Mouse (Mus musculus): ENCODE results near the gene Med1.
"Not testable (repeated sequence)": the region's sequence is repeated elsewhere in the genome, so short reads cannot be mapped to it uniquely, and the experiment has no call there.

Gene Med1

GRCm38 (mm10) chr11:98192901-98193805 lies at the start of gene Med1:
Med1 (minus strand) TSS chr11:98193293.
- peak; percentile 89 for DNase-seq

GRCm38 (mm10) chr11:98238995-98239394 lies 45.9 kb upstream of the Med1 start:
- DNase-seq: no peak

GRCm38 (mm10) chr11:98238416-98238815 lies 45.3 kb upstream of the Med1 start:
- DNase-seq: no peak

DNA sequence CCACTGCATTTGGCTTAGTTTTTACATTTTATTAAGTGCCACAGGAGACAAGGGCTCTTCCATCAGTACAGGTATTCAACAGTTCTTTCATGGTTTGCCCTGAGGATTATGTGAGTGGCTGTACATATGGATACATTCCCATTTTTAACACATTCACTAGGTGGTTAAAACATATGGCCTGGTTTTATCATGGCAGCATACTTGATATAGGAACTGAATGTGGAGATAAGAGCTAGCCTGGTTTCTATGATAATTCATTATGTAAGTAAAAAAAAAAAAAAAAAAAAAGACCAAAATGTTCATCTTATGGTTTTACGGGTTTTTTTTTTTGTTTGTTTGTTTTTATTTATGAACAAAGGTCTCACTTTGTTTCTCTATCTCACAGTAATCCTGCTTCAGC lies 33.3 kb upstream of the Med1 start:
- no peak for DNase-seq

- no peak for DNase-seq
Observed at GRCm38 (mm10) chr11:98213311-98213710, 20.2 kb upstream of the Med1 start.

GRCm38 (mm10) chr11:98209661-98210060 lies 16.6 kb upstream of the Med1 start:
- not testable (repeated sequence) for DNase-seq

- not testable (repeated sequence) for DNase-seq
Observed at GRCm38 (mm10) chr11:98206281-98206680, 13.2 kb upstream of the Med1 start.

DNA sequence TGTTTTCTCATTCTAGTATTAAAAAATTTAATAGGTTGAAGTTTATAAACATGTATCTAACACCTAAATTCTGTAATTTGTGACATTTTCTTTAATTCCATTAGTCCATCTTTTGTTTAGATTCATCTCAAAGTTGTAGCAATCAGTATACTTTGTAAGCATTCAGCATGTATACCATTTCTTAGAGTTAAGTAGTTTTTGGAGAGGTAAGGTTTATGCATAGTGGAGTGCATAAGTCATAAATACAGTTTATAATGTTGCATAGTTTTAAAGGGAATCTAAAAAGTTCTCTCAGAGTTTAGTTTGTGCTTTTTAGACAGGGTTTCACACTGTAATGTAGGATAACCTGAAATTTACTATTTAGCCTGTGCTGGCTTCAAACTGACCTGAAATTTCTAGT lies 12.4 kb upstream of the Med1 start:
- DNase-seq: no peak

DNA sequence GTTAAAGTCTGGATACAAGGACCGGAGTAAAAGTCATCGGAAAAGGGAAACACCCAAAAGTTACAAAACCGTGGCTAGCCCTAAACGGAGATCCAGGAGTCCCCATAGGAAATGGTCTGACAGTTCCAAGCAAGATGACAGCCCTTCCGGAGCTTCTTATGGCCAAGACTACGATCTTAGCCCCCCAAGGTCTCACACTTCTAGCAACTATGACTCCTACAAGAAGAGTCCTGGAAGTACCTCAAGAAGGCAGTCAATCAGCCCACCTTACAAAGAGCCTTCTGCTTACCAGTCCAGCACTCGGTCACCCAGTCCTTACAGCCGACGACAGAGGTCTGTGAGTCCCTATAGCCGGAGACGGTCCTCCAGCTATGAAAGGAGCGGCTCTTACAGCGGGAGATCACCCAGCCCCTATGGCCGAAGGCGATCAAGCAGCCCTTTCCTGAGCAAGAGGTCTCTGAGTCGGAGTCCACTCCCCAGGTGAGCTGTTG lies 10.9 kb upstream of the Med1 start:
- no peak for DNase-seq

DNA sequence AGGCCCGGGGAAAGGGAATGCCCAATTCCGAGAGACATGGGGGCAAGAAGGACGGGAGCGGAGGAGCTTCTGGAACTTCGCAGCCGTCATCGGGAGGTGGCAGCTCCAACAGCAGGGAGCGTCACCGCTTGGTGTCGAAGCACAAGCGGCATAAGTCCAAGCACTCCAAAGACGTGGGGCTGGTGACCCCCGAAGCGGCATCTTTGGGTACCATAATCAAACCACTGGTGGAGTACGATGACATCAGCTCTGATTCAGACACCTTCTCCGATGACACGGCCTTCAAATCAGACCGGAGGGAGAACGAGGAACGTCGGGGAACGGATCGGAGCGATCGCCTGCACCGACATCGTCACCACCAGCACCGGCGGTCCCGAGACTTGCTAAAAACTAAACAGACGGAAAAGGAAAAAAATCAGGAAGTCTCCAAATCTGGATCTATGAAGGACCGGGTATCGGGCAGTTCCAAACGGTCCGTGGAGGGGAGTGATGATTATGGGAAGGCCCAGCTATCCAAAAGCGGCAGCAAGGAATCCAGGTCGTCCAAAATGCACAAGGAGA lies 10.3 kb upstream of the Med1 start:
- peak; percentile 58 for DNase-seq

DNA sequence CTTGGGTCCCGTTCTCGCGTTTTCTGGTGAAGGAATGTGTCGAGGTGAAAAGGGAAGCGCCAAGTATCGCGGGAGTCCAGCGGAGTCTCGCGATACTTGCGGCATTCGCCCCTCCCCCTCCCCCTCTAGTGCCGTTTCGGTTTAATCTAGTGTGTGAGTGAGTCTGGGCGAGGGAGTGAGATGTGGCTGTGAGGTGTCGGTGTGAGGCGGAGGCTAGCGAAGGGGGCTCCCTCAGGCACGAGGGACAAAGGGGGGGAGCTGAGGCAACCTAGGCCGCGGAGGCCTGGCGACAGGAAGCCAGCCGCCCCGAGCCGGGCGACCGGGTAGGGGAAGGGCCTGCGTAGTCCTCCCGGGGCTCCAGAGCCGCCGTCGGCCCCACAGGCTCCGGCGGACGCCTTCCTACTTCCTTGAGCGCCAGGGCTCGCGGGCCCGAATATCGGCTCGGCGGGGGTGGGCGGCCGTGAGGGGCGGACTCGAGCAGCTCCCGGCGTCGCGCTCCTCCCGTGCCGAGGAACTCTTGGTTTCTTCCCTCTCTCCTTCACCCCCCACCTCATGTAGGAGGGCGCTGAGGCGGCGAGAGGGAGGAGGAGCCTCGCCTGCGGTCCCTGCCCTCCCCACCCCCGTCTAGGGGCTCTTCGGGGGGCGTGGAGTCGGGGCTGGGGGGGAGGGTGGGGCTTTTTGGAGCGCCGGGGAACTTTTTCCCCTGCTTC lies 9.7 kb upstream of the Med1 start, which contains the start of gene Cdk12:
Gene Cdk12 (plus strand): TSS at position 419 of the 710 bp plus-strand sequence.
- peak; percentile 96 for DNase-seq

- DNase-seq: peak; percentile 44
Observed at GRCm38 (mm10) chr11:98201791-98202640, 8.9 kb upstream of the Med1 start.

GRCm38 (mm10) chr11:98190820-98191219 lies 2.3 kb downstream of the Med1 start:
- no peak for DNase-seq

GRCm38 (mm10) chr11:98187640-98188395 lies 5.3 kb downstream of the Med1 start:
- DNase-seq: no peak

GRCm38 (mm10) chr11:98182149-98182548 lies 10.9 kb downstream of the Med1 start:
- not testable (repeated sequence) for DNase-seq

DNA sequence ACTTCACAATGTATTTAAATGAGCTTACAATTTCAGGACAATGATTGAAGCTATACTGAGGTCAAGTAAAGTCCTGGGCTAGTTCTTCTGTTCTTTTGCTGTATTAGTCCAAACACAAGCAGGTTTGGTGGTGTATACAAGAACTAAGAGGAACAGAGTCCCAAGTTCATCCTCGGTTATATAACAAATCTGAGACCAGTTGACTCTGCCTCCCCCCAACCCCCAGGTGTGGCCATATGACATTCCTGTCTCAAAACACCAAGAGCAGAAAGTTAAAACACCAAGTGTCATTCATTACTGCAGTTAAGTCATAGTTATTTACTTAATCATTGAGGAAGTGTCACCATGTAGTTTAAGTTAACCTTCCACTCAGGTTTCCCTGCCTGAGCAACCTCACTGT lies 24.7 kb downstream of the Med1 start:
- DNase-seq: no peak

DNA sequence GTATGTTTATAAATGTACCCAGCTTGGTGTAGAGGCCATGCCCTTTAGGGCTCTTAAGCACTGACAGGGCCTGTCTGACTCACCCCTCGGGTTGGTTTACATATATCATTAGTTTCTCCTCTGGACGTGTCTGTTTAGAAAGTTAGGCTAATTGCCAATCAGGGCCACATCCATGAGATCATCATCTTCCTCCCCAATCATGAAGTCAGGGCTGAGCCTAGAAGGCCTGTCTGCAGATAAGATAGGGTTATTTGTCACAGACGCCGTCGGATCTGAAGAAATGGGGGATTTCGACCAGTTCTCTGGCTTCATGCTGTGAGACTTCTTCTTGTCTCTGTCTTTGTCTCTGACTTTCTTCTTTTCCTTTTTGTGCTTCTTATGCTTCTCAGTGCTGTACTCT lies 38.0 kb downstream of the Med1 start:
- DNase-seq: no peak

DNA sequence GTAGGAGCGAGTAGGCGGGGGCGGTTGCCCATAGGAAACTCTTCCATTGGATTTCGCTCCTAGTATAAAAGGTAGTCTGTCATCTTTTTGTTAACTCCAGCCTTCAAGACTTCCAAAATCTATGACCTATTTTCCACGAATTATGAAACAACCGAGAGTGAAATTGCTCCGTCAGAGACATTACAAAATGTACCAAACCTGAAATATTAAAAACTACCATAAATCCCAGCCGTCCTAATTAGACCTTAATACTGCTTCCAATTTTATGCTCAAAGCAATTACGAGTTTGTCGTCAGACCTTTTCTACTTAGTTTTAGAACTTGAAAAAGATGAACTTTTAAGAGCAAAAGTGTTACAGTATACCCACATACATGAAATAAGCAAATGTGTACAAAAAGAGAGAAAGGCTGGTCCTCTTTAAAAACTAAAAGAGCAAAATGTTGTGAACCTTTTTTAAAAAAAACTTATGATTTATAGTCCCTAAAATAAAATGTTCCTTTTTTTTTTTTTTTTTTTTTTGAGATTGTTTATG lies 42.4 kb downstream of the Med1 start:
- DNase-seq: no peak

DNA sequence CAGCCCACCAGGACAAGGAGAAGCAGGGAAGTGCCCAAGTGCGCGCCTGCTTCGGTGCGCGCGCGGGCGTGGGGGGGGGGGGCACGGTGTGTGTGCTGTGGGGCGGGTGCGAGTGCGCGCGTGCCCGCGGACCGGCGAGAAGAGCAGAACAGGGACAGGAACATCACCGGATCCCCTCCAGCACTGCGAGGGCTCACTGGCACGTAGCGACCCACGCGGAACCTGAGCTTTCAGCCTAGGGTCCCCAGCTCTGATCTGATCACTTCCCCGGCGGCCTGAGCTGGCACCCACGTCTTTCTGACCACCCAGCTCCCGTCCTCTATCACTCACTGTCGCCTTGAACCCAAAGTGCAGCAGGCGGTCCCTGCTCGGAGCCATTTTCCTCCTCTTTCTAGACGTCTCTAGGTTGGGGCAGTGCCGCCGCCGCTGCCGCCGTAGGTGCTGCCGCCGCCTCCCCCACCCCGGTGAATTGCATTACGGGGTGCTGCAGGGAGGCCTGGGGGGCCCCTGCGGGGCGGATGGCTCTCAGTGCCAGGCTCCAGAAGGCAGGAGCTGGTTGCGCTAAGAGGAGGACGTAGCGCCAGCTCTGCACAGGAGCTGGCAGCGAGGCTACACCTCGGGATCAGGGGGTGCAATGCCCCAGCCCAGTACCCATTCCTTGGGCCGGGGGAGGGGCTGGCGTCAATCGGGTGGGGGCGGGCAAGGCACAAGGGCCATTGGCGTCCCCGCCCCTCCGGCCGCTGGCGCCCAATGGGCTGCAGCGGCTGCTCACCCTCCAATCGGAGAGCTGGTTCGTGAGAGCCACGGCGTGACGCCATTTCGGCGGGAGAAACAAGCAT lies 43.1 kb downstream of the Med1 start, which contains the start of gene Fbxl20:
Gene Fbxl20 (minus strand): TSS at position 618 of the 839 bp plus-strand sequence.
- DNase-seq: peak; percentile 91

DNA sequence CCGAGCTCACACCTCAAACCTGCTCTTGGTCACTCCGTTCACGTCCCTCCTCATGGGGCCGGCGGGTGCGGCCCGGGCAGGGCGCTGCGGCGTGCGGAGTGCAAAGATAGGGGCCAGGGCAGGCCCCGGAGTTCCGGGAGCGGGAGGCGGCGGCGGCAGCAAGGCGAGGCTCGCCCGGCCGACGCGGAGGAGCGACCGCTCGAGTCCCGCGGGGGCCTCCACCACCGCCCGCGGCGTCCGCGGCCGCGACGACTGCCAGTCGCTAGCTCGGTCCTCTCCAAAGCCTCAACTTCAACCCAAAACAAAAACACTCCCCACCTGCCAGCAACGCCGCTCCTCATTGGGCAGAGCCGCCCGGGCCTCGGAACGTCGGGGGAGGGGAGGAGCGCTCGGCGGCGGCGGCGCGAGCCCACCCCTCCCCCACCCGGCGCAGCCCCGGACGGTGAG lies 43.8 kb downstream of the Med1 start:
- peak; percentile 92 for DNase-seq
